Mouse (Mus musculus) megakaryocyte, adult 5-6 weeks (primary cell): Measurements from ENCODE around the gene Rasgrp2. TPM values are rescaled to one million over a fixed set of nuclear protein-coding genes. Genes with fewer than 3 reads are reported as not detected.

ENCODE experiments used
- ATAC-seq: 2 replicates; pipeline ENCODE4 v1.8.0; 2016; ENCODE audit warnings: mild to moderate bottlenecking, inconsistent platforms; ENCODE audit not compliant: poor library complexity, severe bottlenecking
- total RNA-seq, 2 experiments: library from RNA; stranded (forward) in 1 of 2; stranded (reverse) in 1 of 2; fragments of 153-499, 151-499 nt in 1 of 2; fragments of 221-1000, 200-1000 nt in 1 of 2; gene quantifications; 2 replicates each; pipeline versions ENCODE4 v1.2.3 to v1.2.4; 2015 to 2017

Rasgrp2 gene
- total RNA-seq, 2 experiments from 2014 or later, result 213 to 214 TPM

- ATAC-seq, result no peak
Measured at GRCm38 (mm10) chr19:6381238-6381637, 17.9 kb upstream of the Rasgrp2 start.

DNA sequence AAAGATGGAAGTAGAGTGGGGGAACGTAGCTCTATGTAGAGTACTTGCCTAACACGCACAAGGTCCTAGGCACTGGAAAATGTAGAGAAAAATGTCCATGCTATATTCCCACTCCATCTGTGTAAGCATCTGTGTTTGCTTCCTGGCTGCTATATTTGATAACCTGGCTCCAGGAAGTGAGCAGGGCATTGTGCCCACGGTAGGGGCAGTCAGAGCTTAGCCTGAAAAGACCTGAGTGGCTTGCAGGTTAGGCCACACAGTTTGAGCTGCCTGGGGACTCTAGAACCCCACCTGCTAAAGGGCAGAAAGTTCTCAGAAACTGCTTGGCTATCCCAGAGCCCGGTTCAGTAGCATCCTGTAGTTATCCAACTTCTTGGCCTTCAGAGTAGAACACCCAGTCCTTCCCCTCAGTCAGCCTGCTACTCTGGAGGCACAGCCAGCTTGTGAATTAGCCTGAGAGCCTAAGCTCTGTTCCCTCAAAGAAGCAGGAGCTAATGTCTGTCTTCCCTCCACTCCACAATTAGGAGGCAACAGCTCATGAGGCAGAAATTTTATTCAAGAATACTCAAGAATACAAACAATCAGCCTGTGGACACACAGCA lies 16.7 kb upstream of the Rasgrp2 start:
- no peak for ATAC-seq

DNA sequence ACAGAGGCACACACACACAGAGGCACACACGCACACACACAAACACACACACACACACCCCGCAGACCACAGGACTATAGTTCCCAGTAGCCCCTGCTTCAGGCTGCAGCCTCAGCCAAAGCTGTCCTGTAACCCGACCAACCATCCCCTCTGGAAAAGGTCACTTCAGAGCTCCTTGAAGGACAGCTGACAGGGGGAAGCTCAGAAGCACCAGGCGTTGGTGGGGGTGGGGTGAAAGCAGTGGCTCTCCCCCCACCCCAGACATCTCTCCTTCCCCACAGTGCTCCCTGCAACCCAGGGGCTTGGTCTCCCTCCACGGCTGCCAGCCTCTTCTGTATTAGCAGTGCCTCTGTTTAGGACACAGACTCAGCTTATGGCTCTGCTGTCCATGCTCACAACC lies 15.7 kb upstream of the Rasgrp2 start:
- no peak for ATAC-seq

DNA sequence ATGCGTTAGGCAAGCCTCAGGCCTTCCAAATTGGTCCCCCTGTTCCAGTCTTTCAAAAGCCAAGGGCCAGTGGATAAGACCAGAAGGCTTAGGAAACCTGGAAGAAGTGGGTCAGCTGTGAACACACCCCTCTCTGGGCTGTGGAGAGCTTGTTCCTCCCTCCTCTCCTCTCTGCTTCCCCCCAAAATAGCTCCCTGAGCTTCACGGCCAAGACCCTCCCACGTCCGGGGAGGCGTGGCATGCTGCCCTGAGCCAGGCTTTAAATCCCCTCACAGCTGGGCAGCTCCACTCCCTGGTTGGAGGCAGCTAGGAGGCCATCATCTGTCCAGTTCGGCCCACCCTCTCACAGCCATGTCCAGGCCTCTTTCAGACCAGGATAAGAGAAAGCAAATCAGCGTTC lies 15.0 kb upstream of the Rasgrp2 start, which contains the start of gene Pygm:
Pygm (plus strand) TSS at position 272 of the 400 bp plus-strand sequence.
- ATAC-seq, result no peak

DNA sequence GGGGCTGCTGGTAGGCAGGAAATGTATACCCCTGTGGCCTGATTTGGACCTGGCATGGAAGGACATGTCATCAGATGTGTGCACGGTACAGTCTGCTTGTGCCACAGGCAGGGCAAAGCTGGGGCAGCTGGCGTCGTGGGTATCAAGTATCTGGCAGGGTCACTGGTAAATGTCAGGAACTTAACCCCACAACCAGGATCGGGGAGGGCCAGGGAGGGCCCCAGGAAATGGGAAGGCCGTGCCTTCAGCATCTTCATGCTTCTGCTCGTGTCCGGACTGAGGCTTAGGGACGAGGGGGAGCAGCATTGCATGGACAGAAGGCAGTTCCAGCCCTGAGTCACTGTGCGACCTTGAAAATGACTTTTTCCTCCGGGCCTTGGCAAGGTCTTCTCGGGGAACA lies 14.2 kb upstream of the Rasgrp2 start:
- ATAC-seq, result no peak

- no peak for ATAC-seq
Measured at GRCm38 (mm10) chr19:6385419-6385818, 13.7 kb upstream of the Rasgrp2 start.

- no peak for ATAC-seq
Measured at GRCm38 (mm10) chr19:6385821-6386220, 13.3 kb upstream of the Rasgrp2 start.

DNA sequence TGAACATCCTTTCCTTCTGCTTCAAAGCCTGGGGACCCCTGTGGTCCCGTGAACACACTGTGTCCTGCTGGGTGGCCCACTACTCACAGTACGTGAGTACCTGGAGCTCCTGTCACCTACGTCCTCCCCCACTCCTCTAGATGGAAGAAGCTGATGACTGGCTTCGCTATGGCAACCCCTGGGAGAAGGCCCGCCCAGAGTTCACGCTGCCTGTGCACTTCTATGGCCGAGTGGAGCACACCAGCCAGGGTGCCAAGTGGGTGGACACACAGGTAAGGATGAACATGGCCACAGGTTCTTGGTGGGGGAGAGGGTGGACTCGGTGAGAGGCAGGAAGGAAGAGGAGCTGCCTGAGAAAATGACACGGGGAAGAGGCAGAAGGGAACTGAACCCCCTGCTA lies 12.9 kb upstream of the Rasgrp2 start:
- no peak for ATAC-seq

DNA sequence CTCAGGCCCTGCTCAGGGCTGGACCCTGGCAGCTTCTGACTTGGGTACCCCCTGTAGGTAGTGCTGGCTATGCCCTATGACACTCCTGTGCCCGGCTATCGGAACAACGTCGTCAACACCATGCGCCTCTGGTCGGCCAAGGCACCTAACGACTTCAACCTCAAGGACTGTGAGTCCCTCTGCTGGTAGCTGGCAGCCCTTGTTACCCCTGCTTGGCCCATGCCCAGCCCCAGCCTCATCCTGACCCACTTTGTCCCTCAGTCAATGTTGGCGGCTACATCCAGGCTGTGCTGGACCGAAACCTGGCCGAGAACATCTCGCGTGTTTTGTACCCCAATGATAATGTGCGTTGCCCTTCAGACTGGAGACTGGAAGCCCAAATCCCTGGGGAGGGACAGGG lies 11.1 kb upstream of the Rasgrp2 start:
- no peak for ATAC-seq

GRCm38 (mm10) chr19:6389803-6390202 lies 9.3 kb upstream of the Rasgrp2 start:
- ATAC-seq, result peak; percentile 41

GRCm38 (mm10) chr19:6390251-6390650 lies 8.9 kb upstream of the Rasgrp2 start:
- no peak for ATAC-seq

DNA sequence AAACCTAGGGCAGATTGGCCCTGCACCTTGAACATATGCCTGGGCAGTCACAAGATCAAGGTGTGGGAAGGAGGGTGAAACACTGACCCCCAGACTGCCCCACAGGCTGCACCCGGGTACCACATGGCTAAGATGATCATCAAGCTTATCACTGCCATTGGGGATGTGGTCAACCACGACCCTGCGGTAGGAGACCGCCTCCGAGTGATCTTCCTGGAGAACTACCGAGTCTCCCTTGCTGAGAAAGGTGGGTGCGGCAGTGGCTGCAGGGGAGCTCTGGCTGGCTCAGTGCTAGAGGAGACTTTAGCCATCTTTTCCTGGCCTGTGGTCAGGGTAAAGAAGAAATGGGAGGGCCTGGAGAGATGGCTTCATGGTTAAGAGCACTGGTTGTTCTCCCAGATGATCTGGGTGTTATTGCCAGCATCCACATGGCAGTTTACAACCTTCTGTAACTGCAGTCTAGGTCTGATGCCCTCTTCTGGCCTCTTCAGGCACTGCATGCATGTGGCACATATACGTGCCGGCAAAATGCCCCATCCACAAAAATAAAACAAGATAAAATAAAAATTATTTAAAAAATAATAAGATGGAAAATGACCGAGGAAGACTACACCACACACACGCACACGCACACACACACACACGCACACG lies 6.3 kb upstream of the Rasgrp2 start:
- ATAC-seq, result peak; percentile 42; the same call in 1 of the 2 replicates

DNA sequence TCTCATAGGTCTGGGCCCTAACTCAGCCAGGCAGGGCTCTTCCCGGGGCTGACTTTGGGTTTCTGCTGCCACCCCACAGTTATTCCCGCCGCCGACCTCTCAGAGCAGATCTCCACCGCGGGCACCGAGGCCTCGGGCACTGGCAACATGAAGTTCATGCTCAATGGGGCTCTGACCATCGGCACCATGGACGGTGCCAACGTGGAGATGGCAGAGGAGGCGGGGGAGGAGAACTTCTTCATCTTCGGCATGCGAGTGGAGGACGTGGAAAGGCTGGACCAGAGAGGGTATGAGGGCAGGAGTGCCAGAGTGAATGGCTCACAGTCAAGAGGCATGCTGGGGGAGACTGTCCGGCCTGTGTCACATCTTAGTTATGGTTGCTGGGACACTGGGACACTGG lies 5.5 kb upstream of the Rasgrp2 start:
- no peak for ATAC-seq

- ATAC-seq, result no peak
Measured at GRCm38 (mm10) chr19:6396237-6396636, 2.9 kb upstream of the Rasgrp2 start.

GRCm38 (mm10) chr19:6397582-6398249 lies 1.4 kb upstream of the Rasgrp2 start:
- ATAC-seq, result no peak

DNA sequence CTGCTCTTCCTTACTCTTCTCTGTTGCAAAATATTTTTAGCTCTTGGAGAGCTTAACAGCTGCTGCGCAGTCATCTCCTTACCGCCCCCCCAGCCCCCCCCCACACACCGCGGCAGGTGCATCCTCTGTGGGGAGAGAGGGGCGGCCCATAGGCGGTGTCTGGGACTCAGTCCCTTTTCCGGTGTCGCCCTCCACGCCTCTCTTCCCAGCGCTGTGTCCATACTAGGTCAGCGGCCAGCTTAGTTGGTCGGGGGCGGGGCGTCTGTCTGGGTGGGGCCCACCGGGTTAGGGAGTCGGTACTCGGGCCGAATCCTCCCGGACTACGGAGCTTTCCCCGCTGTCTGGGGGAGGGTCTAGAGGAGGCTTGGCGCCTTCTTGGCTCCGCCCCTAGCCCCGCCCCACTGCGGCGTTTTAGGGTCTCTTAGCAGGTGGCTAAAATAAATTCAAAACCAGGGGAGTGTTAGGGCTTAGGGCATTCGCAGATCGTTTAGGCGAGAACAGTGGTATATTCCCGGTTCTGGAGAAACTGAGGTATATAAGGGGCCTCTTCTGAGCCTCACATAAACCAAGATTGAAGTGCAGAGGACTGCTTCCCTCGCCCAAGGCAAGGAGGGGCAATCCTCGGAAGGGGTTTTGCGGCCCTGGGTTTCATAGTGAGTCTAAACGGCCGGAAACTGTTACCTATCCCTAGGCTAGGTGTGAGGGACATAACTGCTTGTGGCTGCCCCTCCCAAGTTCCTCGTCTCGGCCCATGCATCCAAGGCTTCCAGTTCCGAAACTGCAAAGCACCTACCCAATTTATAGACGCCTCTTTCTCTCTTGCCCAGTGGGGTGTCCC lies 474 bp upstream of the Rasgrp2 start:
- peak; percentile 17 for ATAC-seq

GRCm38 (mm10) chr19:6400096-6401086 lies 1.3 kb downstream of the Rasgrp2 start:
- no peak for ATAC-seq

GRCm38 (mm10) chr19:6401131-6401815 lies 2.1 kb downstream of the Rasgrp2 start:
- peak; percentile 73 for ATAC-seq

GRCm38 (mm10) chr19:6401951-6402350 lies 2.8 kb downstream of the Rasgrp2 start:
- ATAC-seq, result no peak
